Mouse (Mus musculus): Measurements from ENCODE around the gene Traf1.

Traf1 gene

DNA sequence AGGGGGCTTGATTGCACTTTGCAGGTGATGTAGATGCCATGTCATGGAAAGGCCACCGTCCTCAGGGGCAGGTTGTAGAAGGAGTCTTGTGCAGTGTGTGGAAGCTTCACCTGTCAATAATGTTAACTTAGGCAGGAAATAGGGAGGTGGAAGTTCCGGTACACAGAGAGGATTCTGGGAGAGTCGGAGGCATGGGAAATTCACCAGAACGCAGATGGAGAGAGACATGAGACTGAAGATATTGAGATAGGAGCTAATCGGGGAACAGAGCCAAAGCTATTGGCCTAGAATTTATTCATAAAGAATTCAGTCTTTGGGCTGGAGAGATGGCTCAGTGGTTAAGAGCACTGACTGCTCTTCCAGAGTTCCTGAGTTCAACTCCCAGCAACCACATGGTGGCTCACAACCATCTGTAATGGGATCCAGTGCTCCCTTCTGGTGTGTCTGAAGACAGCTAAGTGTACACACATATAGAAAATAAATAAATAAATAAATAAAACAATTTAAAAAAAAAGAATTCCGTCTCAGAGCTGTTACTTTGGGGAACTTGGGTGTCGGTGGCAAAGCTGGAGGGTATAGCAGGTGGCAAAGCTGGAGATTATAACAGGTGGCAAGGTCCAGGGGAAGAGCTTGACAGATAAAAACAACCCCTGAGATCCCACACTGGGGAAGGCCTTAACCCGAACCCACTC is 4.8 kb upstream of the Traf1 start:
- DNase-seq (ENCODE audit: low spot score): no peak

DNA sequence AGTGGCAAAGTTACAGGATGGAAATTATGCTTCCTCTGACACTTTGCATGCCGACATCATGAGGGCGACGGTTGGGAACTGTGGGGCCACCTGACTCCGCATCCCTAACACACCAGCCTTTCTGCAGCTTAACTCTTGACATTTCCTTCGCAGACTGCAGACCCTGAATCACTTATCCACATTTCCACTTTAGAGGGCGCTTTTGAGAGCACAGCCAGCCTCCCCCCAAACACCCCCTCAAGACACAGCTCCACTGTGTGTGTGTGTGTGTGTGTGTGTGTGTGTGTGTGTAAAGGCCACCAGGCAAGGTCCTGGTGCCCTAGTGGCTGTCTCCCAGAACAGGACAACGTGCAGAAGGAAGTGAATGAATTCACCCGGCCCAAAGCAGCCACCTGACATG is 4.2 kb upstream of the Traf1 start:
- DNase-seq (ENCODE audit: low spot score): no peak

DNA sequence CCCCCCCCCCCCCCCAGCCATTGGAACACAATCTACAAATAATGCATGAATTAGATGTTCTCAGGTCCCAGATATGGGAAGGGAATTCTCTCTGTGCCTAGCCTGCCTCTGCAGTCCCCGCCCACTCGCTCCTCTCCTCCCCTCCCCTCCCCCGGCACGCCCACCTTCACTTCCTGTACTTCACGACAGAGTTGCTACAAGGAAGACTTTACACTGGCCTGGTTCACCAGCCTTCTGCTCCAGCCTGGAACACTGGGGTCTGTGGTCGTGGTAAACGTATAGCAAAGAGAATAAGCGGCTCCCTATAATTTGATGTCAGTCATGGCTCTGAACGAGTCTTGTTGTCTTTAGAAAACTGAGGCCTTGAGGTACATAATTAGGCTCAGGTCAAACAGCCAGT is 3.7 kb upstream of the Traf1 start:
- peak; percentile 43 for DNase-seq (ENCODE audit: low spot score)

DNA sequence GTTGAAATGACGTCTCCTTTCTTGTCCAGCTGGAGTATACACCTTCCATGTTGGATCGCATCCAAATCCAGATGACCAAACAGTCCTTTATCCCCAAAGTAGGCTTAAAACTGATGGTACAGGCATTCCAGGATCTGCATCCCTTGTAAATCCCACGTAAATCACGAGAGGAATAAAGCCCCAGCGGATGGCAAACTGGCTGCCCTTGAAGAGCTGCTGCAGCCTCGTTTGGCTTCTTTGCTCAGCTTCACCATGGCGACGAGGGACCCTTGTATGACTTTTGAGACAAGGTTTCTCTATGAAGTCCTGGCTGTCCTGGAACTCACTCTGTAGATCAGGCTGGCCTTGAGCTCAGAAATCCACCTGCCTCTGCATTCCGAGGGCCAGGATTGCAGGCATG is 3.1 kb upstream of the Traf1 start:
- DNase-seq (ENCODE audit: low spot score): no peak

DNA sequence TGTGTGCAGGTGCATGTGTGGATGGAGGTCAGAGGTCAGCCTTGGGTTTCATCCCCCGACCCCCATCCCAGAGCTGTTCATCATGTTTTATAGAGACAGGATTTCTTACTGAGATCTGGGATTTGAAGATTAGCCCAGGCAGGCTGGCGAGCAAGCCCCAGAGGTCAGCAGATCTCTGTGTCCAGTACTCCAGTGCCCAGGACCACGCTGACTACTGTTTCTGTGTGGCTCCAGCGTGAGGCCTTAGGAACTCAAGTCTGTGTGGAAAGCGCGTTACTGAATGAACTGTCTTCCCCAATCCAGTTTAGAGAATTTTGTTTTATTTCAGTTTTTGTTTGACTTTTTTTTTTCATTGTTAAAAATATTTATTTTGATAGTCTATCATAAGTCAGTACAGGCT is 2.7 kb upstream of the Traf1 start:
- no peak for DNase-seq (ENCODE audit: low spot score)

DNA sequence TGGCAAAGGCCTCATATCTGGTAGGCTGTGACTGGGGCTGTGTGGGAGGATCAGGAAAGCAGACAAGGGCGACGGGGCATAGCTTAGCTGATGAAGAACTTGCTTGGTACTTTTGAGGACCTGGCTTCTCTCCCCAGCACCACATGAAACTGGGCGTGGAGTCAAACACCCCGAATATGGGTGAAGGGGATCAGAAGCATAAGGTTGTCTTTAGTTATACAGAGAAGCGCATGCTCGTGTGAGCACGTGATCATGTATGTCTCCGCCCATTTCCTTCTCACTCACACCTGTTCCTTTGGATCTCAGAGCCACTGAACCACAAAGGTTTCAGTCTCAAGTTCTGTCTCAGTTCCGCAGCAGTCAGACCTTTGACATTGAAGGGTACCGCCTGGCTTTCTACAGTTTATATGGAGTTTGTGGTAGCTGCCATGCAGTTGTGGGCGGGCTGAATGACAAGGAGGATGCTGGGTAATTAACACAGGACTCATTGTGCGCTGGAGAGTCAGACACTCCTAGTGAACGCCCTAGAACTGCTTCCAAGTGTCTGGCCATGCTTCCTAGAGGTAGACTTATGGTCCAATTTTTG is 1.9 kb upstream of the Traf1 start:
- peak; percentile 65 for DNase-seq (ENCODE audit: low spot score)

DNA sequence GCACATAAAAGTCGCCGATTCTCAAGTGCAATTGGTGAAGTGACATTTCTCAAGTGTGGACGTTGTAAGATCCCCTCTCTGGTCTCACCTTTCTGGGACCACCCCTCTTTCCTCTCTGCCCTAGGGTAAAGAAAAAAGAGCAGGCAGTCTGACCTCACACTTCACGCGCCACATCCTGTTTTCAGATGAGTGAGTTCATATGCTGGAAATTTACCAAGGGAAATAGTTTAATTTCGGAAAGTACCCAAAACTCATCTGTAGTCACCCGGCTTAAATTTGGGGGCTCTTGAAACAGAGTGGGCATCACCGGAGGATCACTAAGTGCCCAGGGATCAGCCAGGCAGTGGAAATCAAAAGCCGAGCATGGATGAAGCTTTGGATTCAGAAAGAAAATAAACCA is 1.3 kb upstream of the Traf1 start:
- peak; percentile 51 for DNase-seq (ENCODE audit: low spot score)

DNA sequence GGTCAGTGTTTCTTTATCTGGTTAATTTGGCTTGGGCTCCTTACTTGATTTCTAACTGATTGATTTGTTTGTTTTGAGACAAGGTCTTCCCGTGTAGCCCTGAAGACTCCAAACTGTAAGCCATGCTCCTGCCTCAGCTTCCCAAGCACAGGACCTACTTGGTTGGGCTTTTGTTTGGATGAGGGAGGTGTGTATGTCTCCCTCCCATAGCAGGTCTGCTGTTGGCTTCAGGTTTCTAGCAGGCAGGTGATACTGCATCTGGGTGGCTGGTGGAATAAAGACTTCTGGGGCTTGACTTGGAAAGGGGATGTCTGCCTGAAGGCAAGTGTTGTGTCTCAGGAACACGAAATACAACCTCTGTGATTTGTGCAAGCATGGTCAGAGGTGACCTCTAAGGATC is 639 bp upstream of the Traf1 start:
- no peak for DNase-seq (ENCODE audit: low spot score)

DNA sequence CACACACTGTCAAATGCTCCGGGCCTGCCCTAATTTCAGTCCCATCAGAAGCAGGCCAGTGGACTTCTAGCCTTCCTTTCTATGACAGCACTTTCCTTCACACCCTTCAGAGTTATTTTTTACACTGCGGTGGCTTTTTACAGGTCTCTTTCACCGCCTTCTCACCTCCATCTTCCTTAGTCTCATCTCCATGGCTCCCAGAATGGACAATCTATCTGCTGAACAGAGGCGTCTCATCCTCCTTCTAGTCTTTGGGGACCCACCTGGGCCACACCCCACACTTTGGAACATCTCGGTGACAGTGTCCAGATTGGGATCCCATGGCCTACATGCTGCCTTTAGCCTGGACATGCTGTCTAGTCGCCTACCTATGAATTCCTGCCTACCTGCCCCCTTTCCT is 606 bp downstream of the Traf1 start:
- DNase-seq (ENCODE audit: low spot score): no peak

DNA sequence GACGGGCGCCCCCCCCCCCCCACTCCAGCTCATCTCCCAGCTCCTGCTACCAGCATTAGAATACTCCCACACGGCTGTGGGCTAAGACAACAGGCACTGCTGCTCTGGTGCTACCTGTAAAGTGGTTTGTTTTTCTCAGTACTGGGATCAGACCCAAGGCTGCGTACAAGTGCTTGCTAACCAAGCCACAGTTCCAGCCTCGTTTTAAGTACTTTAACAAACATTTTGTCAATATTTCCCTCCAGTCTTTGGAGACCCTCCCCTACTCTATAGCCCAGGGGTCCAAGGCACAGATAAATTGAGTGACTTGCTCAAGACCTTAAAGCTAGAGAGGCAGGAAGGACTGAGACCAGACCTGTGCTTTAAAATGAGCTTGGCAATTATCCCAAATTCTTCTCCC is 1.1 kb downstream of the Traf1 start:
- peak; percentile 45 for DNase-seq (ENCODE audit: low spot score)

DNA sequence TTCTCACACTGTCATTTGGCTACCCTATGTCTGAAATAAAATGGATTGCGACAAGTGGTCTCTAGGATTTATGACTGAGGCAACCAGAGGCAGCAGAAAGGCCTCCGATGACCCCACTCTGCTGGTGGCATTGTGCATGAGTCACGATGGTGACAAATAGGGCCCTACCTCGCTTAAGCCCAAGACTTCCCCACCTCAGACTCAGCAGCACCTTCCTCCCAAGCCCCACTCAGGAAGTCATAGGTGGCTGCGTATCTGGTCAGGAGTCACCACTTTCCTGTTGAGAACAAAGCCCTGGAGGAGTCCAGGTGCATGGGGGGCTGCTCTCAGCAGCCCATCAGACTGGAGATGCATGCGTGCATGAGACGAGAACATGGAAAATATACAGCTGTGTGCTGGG is 3.0 kb downstream of the Traf1 start:
- DNase-seq (ENCODE audit: low spot score): no peak

DNA sequence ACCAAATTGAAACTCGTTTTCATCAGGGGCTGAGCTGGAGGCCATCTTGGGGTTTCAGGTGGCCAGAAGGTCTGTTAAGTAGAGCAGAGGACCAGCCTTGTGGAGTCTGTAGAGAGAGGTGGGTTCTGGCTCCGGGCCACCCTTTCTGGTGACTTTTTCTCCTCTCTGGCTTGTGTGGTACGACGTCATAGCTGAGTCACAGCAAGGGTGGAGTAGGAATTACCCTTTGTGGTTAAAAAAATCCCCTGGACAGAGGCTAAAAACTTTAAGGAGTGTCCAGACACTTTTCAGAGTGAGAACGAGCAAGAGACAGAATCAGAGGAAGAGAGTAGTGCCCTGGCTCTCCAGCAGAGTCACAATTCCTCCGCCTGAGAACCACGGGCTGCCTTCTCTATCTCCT is 3.5 kb downstream of the Traf1 start:
- DNase-seq (ENCODE audit: low spot score): no peak

DNA sequence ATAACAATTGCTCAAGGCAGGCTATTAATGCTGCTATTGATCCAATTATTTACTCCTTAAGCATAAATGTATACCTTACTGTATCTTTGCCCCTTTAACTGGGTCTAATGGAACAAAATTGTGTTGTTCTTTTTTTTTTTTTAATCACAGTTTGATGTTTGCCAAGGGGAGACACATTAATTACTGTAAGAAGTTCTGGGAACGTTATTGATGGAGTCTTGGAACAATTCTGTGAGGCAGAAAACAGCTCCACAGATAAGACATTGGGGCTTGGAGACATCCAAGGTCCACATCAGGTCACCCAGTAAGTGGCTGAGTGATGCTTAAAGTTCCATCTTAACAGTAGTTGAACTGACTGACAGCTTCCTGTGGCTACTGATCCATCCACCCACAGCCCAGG is 4.2 kb downstream of the Traf1 start:
- DNase-seq (ENCODE audit: low spot score): no peak

DNA sequence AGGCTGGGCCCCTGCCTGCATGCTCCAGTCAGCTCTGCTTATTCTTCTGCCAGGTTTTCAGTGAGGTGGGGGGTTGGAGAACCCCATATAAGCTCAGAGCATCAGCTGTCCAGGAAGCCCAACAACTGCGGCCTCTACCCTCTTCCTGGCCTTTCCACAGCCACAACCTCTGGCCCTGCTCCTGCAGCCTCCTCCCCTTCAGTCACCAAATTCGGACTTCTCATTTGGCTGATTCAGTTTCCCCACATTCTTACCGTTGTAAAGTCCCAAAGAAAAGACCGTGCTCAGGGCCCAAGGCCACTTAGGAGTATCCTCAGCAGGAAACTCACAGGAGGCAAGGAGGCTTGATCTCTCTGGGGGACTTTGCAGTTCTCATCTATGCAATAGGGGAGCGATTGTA is 4.6 kb downstream of the Traf1 start:
- no peak for DNase-seq (ENCODE audit: low spot score)

DNA sequence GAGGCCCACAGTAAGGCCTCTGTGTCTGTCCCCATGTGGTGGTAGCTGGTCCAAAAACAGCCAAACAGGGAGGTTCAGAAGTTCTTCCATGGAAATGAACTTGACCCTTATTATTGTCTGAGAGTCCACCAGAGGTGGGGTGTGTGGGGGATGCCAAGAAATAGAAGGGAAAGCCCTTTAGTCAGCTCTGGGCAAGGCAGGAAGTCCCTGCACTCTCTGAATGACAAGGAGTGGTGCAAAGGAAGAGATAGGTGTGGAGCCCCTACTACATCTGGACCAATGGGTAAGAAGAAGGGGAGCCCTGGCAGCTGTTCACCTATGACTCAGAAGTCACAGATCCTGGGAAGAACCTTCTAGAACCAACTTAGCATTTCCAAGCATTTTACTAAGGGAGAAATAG is 7.2 kb downstream of the Traf1 start:
- no peak for DNase-seq (ENCODE audit: low spot score)

DNA sequence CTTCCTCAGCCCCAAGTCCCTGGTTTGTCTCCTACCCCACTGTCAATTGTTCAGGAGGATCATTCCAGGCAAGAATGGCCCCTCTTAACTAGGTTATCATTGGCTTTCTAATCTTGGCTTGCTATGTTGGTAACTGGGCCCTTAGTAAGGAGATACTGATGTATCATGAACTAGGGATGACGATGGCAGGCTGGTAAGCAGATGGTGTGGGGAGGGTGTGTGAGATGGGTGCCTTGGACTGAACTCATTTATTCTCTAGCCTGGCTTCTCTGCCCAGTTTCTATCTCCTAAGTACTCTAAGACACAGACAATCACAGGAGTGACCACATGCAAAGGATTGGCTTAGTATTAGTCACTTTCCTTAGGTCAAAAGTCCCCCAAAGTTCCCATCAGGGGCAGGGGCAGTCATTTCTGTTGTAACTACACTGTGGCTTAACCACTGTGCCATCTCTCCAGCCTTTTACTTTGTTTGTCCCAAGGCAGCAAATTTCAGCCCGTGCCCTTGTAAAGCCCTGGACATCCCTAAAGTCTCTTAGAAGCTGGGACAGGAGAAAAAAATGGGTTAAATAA is 7.9 kb downstream of the Traf1 start:
- no peak for DNase-seq (ENCODE audit: low spot score)

DNA sequence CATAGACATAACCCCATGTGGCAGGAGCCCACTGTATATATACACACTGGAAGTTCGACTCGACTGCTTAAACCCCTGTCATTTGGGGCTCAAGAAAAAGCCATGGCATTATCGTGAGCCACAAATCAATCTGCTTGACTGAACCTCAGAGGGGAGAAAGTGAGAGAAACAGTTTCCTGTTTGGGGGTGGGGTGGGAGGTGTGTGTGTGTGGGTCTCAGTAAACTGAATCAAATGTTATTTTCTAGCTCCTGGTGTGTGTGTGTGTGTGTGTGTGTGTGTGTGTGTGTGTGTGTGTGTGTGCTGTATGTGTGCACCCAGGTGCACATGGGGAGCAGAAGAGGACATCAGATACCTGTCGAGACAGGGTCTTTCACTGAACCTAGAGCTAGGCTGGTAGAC is 8.6 kb downstream of the Traf1 start:
- no peak for DNase-seq (ENCODE audit: low spot score)

DNA sequence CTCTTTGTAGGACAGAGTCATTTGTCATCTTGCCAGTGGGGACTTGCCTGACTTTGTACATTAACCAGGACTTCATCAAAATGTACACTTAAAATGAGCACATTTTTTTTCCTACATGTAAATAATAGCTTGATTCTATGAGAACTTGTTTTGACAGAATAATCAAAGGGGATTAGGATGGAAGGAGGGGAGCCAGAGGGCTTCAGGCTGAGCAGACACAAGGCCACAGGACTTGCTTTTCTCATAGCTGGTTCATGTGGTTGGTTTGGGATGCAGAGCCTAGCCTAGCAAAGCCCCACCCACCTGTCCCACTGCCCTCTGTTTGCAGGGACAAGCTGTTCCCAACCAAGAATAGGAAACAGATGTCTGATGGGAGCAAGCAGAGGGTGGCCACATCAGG is 10.1 kb downstream of the Traf1 start:
- no peak for DNase-seq (ENCODE audit: low spot score)

DNA sequence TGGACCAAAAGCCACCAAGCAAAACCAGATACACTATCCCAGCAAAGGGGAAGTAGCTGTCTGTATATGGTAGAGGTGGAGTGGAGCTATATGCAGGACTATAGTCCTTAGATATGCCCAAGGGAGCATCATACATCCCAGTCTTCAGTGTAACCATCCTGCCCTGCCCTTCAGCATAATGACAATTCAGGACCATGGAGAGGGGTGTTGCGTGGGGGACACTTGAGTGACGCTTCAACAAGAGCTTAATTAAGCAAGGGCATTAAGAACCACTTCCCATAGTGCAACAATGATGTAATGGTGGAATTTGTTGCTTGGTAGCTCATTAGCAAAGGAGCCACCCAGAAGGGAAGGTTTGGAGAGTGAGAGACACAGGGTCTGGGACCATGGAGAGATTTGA is 12.9 kb downstream of the Traf1 start:
- no peak for DNase-seq (ENCODE audit: low spot score)

DNA sequence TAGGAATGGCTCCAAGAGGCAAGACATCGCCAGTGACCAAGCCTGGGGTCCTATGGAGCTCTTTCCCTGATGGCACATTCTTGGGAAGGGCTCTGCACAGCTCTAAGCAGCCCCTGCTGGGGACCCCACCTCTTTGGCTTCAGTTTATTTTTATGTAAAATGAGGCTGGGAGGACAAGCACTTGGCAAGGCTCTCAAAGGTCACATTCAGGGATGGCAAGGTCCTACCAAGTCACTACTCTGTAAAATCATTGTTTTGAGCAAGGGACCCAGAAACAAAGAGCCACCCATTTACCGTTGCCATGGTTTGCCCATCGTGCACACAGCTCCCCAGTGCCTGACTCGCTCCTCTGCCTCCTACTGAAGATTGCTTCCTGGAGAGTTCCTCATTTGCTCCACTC is 15.5 kb downstream of the Traf1 start:
- no peak for DNase-seq (ENCODE audit: low spot score)

DNA sequence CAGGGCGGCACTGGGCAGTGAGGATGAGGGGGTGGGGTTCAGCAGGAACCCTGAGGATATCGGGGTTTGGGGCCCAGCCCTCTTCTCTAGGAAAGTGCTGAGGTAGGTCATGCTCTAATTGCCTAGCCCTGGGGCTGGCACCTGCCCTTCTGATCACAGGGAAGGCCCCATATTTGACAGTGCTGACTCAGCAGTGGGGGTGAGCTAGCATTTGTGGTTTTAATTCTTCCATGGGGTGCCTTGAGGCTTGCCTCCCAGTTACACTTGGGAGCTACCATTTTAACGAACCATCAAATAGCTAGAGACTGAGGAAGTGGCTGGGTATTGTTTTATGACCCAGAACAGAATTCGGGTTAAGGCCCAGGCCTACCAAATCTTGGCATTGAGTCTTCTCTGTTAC is 16.0 kb downstream of the Traf1 start:
- DNase-seq (ENCODE audit: low spot score): no peak

DNA sequence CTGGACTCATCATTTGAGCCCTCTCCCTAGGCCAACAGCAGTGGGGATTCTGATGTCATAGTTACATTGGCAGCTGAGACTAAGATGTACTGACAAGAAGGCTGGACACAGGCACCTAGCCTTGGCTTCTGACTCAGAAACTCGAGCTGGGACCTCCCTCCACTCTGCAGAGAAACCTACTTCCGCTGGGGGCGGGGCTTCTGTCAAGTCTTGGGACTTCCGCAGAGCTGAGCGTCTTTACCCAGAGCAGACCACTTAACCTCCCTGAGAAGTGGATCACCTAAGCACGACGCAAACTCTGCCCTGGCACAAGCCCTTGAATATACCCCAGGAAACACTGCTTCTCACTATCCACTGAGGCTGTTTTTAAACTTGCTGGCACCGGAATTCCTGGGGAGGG is 16.8 kb downstream of the Traf1 start:
- peak; percentile 86 for DNase-seq (ENCODE audit: low spot score)

DNA sequence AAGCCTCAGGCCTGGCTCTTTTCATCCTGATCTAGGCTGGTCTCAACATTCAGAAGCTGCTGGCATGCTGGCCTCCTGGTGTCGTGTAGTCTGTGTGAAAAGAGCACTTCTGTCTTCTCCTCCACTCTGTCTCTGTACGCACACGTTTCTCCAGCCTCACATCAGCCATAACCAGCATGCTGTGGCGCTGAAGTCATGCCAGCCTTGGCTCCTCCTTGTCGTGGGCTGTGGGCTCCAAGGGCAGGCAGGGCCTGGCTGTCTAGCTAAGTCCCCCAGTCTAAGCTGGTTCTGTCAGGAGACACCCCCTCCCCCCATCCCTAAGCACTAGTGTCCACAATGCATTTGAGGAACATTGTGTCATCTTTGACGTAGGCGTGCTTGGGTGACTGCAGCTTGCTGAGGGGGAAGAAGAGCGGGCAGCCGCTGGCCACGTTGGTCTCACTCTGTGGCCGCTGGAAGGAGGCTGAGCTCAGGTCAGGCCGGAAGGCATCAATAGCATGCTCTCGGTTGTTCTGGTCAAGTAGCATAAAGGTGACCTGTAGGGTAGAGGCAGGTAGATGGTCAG is 17.9 kb downstream of the Traf1 start:
- DNase-seq (ENCODE audit: low spot score): no peak
